Mouse (Mus musculus) liver, embryonic 15.5 days (tissue): ENCODE data around the gene Pfkfb3. TPM values are rescaled to one million over a fixed set of nuclear protein-coding genes. Genes with fewer than 3 reads are reported as not detected.

Experiments used
- ATAC-seq: fragments of 200-750 bp; cut with Nextera tagmentation; 2 replicates; pipeline ENCODE4 v1.8.0; 2017; ENCODE audit warnings: moderate number of reproducible peaks, mild to moderate bottlenecking, moderate library complexity; ENCODE audit not compliant: insufficient read depth
- H3K27ac ChIP-seq: fragments of 300-500 bp; sonication (generic); replicated peaks from 2 replicates; pipeline ENCODE4 v1.5.1; 2015; ENCODE audit warnings: mild to moderate bottlenecking, inconsistent platforms
- H3K27me3 ChIP-seq: fragments of 300-500 bp; sonication (generic); 2 replicates; pipeline ENCODE4 v1.6.1; 2015; ENCODE audit warnings: mild to moderate bottlenecking, inconsistent platforms
- H3K36me3 ChIP-seq: fragments of 300-500 bp; sonication (generic); replicated peaks from 2 replicates; pipeline ENCODE4 v1.6.1; 2015; ENCODE audit warnings: moderate library complexity, mild to moderate bottlenecking, inconsistent platforms
- H3K4me1 ChIP-seq: fragments of 300-500 bp; sonication (generic); replicated peaks from 2 replicates; pipeline ENCODE4 v1.6.1; 2015; ENCODE audit warnings: inconsistent platforms
- H3K4me2 ChIP-seq: fragments of 300-500 bp; sonication (generic); 2 replicates; pipeline ENCODE4 v1.6.1; 2015; ENCODE audit warnings: moderate library complexity, mild to moderate bottlenecking, inconsistent platforms
- H3K4me3 ChIP-seq: fragments of 300-500 bp; sonication (generic); replicated peaks from 2 replicates; pipeline ENCODE4 v1.5.1; 2015; ENCODE audit warnings: mild to moderate bottlenecking, inconsistent platforms
- H3K9ac ChIP-seq: fragments of 300-500 bp; sonication (generic); 2 replicates; pipeline ENCODE4 v1.6.1; 2015; ENCODE audit warnings: moderate library complexity, mild to moderate bottlenecking, inconsistent platforms
- H3K9me3 ChIP-seq: fragments of 300-500 bp; sonication (generic); replicated peaks from 2 replicates; pipeline ENCODE4 v1.6.1; 2016; ENCODE audit warnings: inconsistent platforms
- WGBS: fragments of 180-500 bp; shearing (Covaris S2); methylation state at CpG from one replicate; pipeline ENCODE4 v1.1.7; 2015; ENCODE audit warnings: mixed read lengths; ENCODE audit not compliant: insufficient replicate concordance; 5-methylcytosine and 5-hydroxymethylcytosine counted together
- polyA plus RNA-seq: library from polyadenylated mRNA; unstranded; fragments of >200 nt; fragmentation: Nextera tagmentation; extraction: Ambion mirVana; gene quantifications from 2 replicates; pipeline ENCODE4 v1.2.1, GENCODE M21; 2015

Gene Pfkfb3
- polyA plus RNA-seq, 1 experiment from 2014 or later = 4.6 TPM

GRCm38 (mm10) chr2:11429538-11429937 lies 124.3 kb downstream of the Pfkfb3 start:
- H3K27ac ChIP-seq = 0 out of 2 replicates have a peak overlapping the region, but pooled peaks have one; percentile 6
- ATAC-seq = peak; percentile 65
- peaks cover 35% of the 10 kb centered on the region for H3K4me1 ChIP-seq
- H3K9ac ChIP-seq = no peak overlapping the region
- H3K4me3 ChIP-seq = no peak overlapping the region
- no peaks in the 10 kb centered on the region for H3K9me3 ChIP-seq
- H3K27me3 ChIP-seq = no peaks in the 10 kb centered on the region
- H3K36me3 ChIP-seq = no peaks in the 10 kb centered on the region
- WGBS = 9% methylated on average over 3 of the region's 3 CpGs
- no peak overlapping the region for H3K4me2 ChIP-seq

GRCm38 (mm10) chr2:11428621-11429020 lies 125.3 kb downstream of the Pfkfb3 start:
- Histone ChIP-seq H3K27me3 (no peaks in the 10 kb centered on the region), H3K4me3 (no peak overlapping the region), H3K9ac (no peak overlapping the region), H3K27ac (no peak overlapping the region), H3K36me3 (no peaks in the 10 kb centered on the region), H3K4me2 (no peak overlapping the region), H3K9me3 (no peaks in the 10 kb centered on the region), H3K4me1 (peaks cover 35% of the 10 kb centered on the region)
- no peak for ATAC-seq
- 66% methylated on average over 4 of the region's 4 CpGs for WGBS

- H3K4me2 ChIP-seq = no peak overlapping the region
- H3K9ac ChIP-seq = no peak overlapping the region
- H3K36me3 ChIP-seq = no peaks in the 10 kb centered on the region
- no peak overlapping the region for H3K4me3 ChIP-seq
- H3K4me1 ChIP-seq = peaks cover 35% of the 10 kb centered on the region
- no peak overlapping the region for H3K27ac ChIP-seq
- no peaks in the 10 kb centered on the region for H3K9me3 ChIP-seq
- H3K27me3 ChIP-seq = no peaks in the 10 kb centered on the region
- WGBS = 77% methylated on average over 6 of the region's 6 CpGs
- ATAC-seq = no peak
Observed at GRCm38 (mm10) chr2:11427596-11427995, 126.3 kb downstream of the Pfkfb3 start.

GRCm38 (mm10) chr2:11426379-11426778 lies 127.5 kb downstream of the Pfkfb3 start:
- Histone ChIP-seq H3K36me3 (no peaks in the 10 kb centered on the region), H3K4me3 (no peak overlapping the region), H3K27ac (peak overlapping the region; percentile 24; the same call in 1 of the 2 replicates), H3K27me3 (no peaks in the 10 kb centered on the region), H3K4me1 (peaks cover 35% of the 10 kb centered on the region), H3K9me3 (no peaks in the 10 kb centered on the region), H3K9ac (no peak overlapping the region), H3K4me2 (no peak overlapping the region)
- no peak for ATAC-seq
- 30% methylated on average over 3 of the region's 3 CpGs for WGBS

GRCm38 (mm10) chr2:11425421-11426131 lies 128.3 kb downstream of the Pfkfb3 start:
- H3K4me2 ChIP-seq = peak overlapping the region; percentile 10; the same call in 1 of the 2 replicates

GRCm38 (mm10) chr2:11424252-11424651 lies 129.6 kb downstream of the Pfkfb3 start:
- H3K4me2 ChIP-seq = no peak overlapping the region
- H3K27me3 ChIP-seq = no peaks in the 10 kb centered on the region
- H3K4me3 ChIP-seq = no peak overlapping the region
- no peak for ATAC-seq
- H3K9ac ChIP-seq = no peak overlapping the region
- H3K9me3 ChIP-seq = no peaks in the 10 kb centered on the region
- WGBS = 60% methylated on average over 5 of the region's 5 CpGs
- H3K27ac ChIP-seq = no peak overlapping the region
- H3K4me1 ChIP-seq = peaks cover 25% of the 10 kb centered on the region
- H3K36me3 ChIP-seq = no peaks in the 10 kb centered on the region

More at GRCm38 (mm10) chr2:11425421-11426131, 128.3 kb downstream of the Pfkfb3 start:
- H3K27me3 ChIP-seq = no peaks in the 10 kb centered on the region
- 20% methylated on average over 5 of the region's 5 CpGs for WGBS
- H3K4me3 ChIP-seq = no peak overlapping the region
- H3K9me3 ChIP-seq = no peaks in the 10 kb centered on the region
- H3K36me3 ChIP-seq = no peaks in the 10 kb centered on the region
- peak; percentile 67 for ATAC-seq
- H3K4me1 ChIP-seq = peaks cover 35% of the 10 kb centered on the region
- peak overlapping the region; percentile 24; the same call in 1 of the 2 replicates for H3K27ac ChIP-seq
- H3K9ac ChIP-seq = no peak overlapping the region

DNA sequence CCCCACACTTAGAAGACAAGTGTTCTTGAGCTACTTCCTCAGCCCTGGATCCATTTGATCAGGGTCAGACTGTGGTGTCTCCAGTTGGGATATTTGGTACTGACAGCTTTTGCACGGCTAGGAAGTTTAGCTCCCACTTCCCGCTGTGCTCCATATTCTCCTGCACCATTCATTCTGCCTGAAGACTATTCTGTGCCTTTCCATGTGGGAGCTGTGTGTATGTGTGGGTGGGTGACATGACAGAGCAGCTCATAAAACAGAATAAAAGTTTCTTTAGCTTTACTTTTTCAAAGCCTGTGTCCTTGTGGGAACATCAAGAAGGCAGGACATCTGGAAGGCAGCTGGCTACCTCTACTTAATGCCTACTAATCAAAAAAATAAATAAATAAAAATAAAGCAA lies 130.5 kb downstream of the Pfkfb3 start:
- H3K9me3 ChIP-seq = no peaks in the 10 kb centered on the region
- WGBS = 71% methylated on average over 2 of the region's 2 CpGs
- no peaks in the 10 kb centered on the region for H3K36me3 ChIP-seq
- H3K27me3 ChIP-seq = no peaks in the 10 kb centered on the region
- H3K4me2 ChIP-seq = no peak overlapping the region
- ATAC-seq = no peak
- H3K4me1 ChIP-seq = peaks cover 19% of the 10 kb centered on the region
- no peak overlapping the region for H3K9ac ChIP-seq
- no peak overlapping the region for H3K4me3 ChIP-seq
- no peak overlapping the region for H3K27ac ChIP-seq

- Histone ChIP-seq H3K9ac (no peak overlapping the region), H3K27me3 (no peaks in the 10 kb centered on the region), H3K4me2 (no peak overlapping the region), H3K27ac (no peak overlapping the region), H3K4me3 (no peak overlapping the region), H3K4me1 (peaks cover 19% of the 10 kb centered on the region), H3K36me3 (no peaks in the 10 kb centered on the region), H3K9me3 (no peaks in the 10 kb centered on the region)
- 75% methylated on average over 3 of the region's 3 CpGs for WGBS
- no peak for ATAC-seq
Observed at GRCm38 (mm10) chr2:11422384-11422783, 131.5 kb downstream of the Pfkfb3 start.

Other genes starting within 250 kb of the Pfkfb3 start
- 49.8 and 52.4 TPM in 2 replicates for gene Rbm17, start 50.1 kb upstream of the Pfkfb3 start, polyA plus RNA-seq
- not detected in 2 replicates for gene Gm17490, start 72.2 kb upstream of the Pfkfb3 start, polyA plus RNA-seq
- not detected in 2 replicates for gene Il2ra, start 88.7 kb upstream of the Pfkfb3 start, polyA plus RNA-seq
- gene Il15ra, start 151.2 kb upstream of the Pfkfb3 start, polyA plus RNA-seq = 6.2 and 7.2 TPM in 2 replicates
- gene Fbh1, start 223.5 kb upstream of the Pfkfb3 start, polyA plus RNA-seq = 24.7 and 27.5 TPM in 2 replicates
- 8.7 and 10.9 TPM in 2 replicates for gene Ankrd16, start 223.8 kb upstream of the Pfkfb3 start, polyA plus RNA-seq